Mouse (Mus musculus): Measurements from ENCODE around the gene Rpl22.

Gene Rpl22

GRCm38 (mm10) chr4:152296874-152297861, 28.4 kb upstream of the Rpl22 start, which contains the start of gene Icmt:
Icmt (plus strand) TSS chr4:152297227.
- peak; percentile 97 to 98 for DNase-seq (ENCODE audit: low spot score in 2 of 2)

- DNase-seq (ENCODE audit: low spot score in 2 of 2): no peak
These were observed 26.7 kb upstream of the Rpl22 start for GRCm38 (mm10) chr4:152298836-152299235.

GRCm38 (mm10) chr4:152300375-152300774, 25.2 kb upstream of the Rpl22 start:
- DNase-seq (ENCODE audit: low spot score in 2 of 2): no peak

- DNase-seq (ENCODE audit: low spot score in 2 of 2): no peak
These were observed 23.5 kb upstream of the Rpl22 start for GRCm38 (mm10) chr4:152302012-152302411.

GRCm38 (mm10) chr4:152303172-152303571, 22.4 kb upstream of the Rpl22 start:
- no peak for DNase-seq (ENCODE audit: low spot score in 2 of 2)

DNA sequence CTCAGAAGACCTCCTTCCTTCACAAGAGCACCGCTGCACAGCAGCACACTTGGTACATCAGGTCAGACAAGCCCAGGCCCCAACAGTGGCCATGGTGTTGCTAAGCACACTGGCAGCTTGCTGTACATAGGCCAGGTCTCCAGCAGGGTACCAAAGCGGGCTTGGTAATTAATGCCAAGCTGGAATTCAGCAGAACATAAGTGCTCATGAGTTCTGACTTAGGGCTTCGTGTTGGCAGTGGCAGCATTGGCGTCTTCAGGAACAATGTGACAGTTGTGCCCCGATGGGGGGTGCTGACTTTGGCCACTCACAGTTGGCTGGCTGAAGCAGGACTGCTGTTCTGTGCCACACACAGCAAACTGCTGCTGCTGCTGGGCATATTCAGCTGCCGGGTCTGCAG, 20.9 kb upstream of the Rpl22 start:
- no peak for DNase-seq (ENCODE audit: low spot score in 2 of 2)

DNA sequence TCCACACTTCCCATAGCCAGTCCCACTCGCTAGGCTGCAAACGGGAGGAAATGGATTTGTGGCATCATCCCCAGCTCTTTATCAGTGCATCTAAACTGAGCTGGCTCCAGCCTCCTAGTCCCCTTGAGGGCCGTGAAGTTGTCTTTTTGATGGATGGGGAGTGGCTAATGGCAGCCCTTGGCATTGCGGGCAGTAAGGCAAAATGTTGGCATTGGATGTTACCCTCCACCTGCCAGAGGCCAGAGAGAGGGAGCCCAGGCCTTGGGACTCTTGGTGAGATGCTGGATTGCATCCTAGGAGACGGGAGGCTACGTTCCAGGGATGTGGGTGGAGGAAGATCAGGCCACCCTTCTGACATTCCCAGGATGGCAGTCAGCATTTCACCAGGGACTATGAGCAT, 19.6 kb upstream of the Rpl22 start:
- no peak for DNase-seq (ENCODE audit: low spot score in 2 of 2)

DNA sequence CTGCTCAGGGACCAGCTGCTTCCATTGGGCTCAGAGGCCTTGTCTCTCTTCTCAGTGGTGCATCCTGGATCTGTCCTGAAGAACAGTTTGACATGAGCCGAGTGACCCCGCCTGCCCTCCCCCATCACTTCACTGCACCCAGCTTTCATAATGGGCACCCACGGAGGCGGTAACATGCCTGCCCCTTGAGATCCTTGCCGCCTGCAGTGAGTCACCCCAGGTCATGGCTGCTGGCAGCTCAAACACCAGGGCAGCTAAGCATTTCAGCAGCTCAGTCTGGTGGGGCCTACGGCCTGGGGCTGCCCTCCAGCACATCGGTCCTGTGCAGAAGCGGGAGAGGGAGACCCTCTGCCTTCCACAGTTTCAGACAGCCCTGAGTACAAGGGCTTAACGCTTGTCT, 18.0 kb upstream of the Rpl22 start:
- no peak for DNase-seq (ENCODE audit: low spot score in 2 of 2)

DNA sequence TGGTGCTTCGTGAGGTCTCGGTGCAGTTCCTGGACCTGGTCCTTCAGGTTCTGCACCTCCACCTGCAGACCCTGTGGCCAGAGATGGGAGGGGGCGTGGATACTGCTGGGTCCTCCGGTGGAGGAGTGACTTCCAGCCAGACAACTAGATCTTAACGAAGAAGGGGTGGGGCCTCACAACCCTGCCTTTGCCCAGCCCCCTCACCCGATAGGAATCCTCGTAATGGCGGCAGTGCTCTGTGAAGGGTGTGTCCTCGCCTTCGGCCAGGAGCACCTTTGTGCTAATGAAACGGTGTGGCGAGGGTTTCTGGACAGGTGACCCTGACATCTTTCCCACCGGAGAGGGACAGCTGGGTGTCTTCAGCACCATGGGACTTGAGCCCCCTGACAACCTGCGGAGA, 13.4 kb upstream of the Rpl22 start:
- no peak for DNase-seq (ENCODE audit: low spot score in 2 of 2)

- DNase-seq (ENCODE audit: low spot score in 2 of 2): peak in 1 of 2 experiments; percentile 20
These were observed 12.3 kb upstream of the Rpl22 start for GRCm38 (mm10) chr4:152313211-152313632.

GRCm38 (mm10) chr4:152313934-152314333, 11.6 kb upstream of the Rpl22 start:
- DNase-seq (ENCODE audit: low spot score in 2 of 2): no peak

GRCm38 (mm10) chr4:152315498-152316213, 9.9 kb upstream of the Rpl22 start:
- no peak for DNase-seq (ENCODE audit: low spot score in 2 of 2)

GRCm38 (mm10) chr4:152317631-152318033, 7.9 kb upstream of the Rpl22 start:
- no peak for DNase-seq (ENCODE audit: low spot score in 2 of 2)

DNA sequence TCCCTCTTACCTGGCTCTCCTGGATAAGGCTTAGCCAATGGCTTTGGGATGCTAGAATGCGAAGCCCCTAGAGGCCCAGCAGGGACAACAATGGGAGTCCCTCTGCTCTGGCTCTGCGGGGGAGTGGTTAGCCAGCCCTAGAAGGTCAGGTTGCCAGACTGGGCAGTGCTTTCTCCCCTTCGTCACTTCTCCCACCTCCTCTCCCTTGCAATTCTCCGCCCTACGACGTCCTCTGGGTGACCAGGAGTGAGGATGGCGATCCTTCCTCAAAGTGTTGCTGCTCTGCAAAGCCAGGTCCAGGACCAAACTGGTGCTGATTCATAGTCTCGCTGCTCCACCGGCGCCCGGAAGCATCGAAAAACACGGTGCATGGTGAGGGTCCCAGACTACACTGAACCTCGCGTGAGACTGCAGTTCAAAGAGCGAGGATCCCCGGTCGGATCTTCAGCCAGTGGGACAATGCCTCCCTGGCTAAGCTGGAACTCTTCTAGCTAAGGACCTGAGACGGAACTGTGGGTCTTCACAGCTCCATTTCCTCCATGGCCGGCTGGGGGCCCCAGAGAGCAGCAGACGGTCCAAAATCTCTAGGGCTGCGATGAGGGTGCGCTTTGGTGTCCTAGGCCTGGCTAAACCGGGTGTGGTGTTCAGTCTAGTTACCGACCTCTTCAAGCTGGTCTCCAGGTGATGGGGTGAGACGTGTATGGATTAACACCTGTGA, 6.9 kb upstream of the Rpl22 start, which contains the start of gene Rnf207:
Rnf207 (minus strand) TSS at position 477 of the 718 bp plus-strand sequence.
- no peak for DNase-seq (ENCODE audit: low spot score in 2 of 2)

GRCm38 (mm10) chr4:152321464-152321863, 4.1 kb upstream of the Rpl22 start:
- DNase-seq (ENCODE audit: low spot score in 2 of 2): no peak

- no peak for DNase-seq (ENCODE audit: low spot score in 2 of 2)
These were observed 640 bp upstream of the Rpl22 start for GRCm38 (mm10) chr4:152324641-152325562.

DNA sequence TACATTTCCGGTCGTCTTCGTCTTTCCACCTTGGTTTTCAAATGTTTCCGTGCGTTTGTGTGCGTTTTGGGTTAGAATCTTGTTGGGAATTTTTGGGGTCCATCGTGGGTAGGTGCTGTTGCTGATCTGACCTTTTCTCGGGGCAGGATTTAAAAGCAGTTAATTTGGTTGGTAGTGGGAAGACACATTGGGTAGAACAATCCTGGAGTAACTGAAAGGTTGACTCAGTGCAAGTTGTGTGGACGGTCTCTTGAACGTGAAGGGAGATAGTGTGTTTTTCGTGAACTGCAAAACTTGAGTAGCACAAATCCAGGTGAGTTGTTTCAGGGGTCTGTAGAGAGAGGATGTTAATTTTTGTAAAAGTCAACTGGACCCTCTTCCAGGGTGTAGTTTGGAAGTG, 1.0 kb downstream of the Rpl22 start:
- DNase-seq (ENCODE audit: low spot score in 2 of 2): no peak

GRCm38 (mm10) chr4:152328691-152329090, 3.1 kb downstream of the Rpl22 start:
- DNase-seq (ENCODE audit: low spot score in 2 of 2): no peak

DNA sequence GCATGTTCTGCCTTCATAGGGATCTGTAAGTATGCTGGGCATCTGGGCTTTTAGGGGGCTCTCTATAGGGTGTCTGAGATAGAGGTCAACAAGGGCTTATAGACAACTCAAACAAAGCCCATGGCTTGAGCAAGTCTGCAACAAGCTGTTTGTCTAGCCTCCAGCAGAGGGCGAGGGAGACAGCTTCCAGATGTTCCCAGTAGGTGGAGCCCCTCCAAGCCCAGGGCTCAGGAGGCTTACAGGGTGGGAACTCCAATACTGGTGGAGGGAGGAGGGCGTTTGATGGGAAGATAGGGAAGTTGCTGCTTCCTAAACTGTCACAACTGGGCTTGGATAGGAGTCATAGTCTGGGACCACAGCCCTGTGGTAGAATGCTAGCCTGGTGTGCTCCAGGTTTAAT, 7.4 kb downstream of the Rpl22 start:
- no peak for DNase-seq (ENCODE audit: low spot score in 2 of 2)

DNA sequence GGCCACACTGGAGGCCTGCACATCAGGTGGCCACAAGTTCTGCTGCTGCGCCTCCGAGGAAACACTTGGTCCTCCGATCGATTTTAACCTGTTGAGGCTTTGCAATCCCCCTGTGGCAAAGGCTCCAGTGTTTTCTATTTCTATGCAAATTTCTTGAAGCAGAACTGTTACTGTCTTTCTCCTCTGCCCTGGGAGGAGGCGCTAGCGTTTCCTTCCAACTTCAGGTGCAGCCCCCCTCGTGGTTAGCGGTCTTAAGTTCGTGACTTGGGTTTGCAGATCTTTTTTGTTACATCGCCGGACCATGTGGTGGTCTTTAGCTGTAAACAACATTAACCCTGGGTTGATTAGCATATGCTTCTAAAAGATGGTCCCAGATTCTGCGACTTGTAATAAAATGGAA, 8.0 kb downstream of the Rpl22 start:
- no peak for DNase-seq (ENCODE audit: low spot score in 2 of 2)

DNA sequence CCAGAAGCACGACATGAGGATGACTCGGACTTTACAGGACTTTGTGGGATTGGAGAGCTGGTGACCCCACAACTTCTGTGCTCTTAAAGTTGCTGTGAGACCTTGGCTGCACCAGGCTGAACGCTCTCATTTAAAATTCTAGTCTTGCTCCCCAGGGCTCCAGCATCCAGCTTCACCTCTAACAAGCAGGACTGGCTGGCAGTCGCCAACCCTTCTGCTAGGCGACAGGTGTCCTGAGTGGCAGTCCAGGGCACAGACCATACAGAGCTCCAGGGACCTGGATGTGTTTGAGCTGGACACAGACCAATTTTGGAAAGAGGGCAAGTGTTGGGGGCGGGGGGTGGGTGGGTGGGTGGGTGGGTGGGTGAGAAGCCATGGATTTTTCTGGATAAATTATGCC, 12.2 kb downstream of the Rpl22 start:
- DNase-seq (ENCODE audit: low spot score in 2 of 2): no peak

Measured in right cerebral cortex, postnatal 36 days (tissue).